Mouse (Mus musculus) yolk sac, embryonic 10.5 days (tissue): ENCODE results near the gene F3.
"Not testable (repeated sequence)": the region's sequence is repeated elsewhere in the genome, so short reads cannot be mapped to it uniquely, and the experiment has no call there.

ENCODE experiments used
- DNase-seq: peaks from one replicate; pipeline ENCODE4 v3.0.0-alpha.2; 2017; ENCODE audit warnings: low spot score

Gene F3

GRCm38 (mm10) chr3:121739489-121740213 lies 16.3 kb downstream of the F3 start:
- no peak for DNase-seq

DNA sequence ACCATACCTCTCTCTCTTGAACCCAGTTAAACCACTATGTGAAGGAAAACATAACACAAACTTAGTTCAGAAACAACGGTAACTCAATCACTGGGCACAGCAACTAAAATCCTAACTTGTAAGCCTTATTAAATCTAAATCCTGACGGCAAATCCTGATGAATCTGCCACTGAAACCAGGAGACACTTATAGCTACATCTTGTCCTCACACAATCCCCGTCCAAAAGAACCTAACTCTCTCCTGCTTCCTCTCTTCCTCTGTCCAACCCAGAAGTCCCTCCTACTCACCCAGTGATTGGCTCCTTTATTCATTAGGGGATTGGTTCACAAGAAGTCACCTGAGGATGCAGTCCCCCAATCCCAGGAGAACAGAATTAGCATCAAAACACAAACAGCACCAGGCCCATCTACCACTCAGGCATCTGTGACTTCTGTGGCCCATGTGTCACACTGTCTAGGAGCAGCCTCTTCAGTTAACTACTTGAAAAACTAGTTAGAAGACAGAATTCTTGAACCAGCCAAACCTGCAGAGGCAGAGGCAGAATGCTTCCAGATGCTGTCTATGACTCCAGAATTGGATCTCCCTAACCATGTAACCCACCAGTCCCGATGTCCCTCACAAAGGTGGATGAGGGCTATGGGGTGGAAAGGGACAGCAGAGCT lies 18.0 kb downstream of the F3 start:
- DNase-seq, result not testable (repeated sequence)

DNA sequence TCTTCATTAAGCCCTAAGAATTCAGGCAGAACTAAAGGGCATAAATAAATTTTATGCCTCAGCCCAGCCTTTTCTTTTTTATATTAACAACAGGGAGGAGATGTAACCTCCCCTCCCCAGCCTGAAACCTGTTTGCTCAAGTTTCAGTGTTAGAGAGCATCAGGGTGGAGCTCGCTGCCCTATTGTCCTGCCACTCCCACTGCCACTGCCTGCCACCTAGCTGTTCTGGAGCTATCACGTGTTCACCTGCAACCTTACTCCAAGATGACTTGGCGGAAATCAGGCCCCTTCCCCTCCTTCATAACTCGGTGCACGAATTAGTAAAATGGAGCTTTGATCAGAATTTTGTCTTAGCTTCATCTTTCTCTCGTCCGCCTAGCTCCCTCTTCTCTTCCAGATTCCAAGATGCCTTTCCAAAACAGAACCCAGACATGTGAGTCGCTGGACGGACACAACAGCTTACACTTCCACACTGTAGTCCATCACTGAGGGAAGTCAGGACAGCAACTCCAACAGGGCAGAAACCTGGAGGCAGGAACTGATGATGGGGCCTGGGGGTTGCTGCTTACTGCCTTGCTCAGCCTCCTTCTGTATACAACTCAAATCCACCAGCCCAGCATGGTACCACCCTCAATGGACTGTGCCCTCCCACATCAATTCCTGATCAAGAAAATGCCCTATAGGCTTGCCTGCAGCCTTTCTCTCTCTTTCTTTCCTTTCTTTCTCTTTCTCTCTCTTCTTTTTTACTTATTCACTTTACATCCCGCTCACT lies 31.2 kb downstream of the F3 start:
- DNase-seq, result not testable (repeated sequence)

- DNase-seq, result no peak
These were observed 31.8 kb downstream of the F3 start for GRCm38 (mm10) chr3:121755152-121755551.

- DNase-seq, result peak; percentile 27
These were observed 35.0 kb downstream of the F3 start for GRCm38 (mm10) chr3:121758373-121758772.

- DNase-seq, result no peak
These were observed 38.9 kb downstream of the F3 start for GRCm38 (mm10) chr3:121762056-121762852.

- DNase-seq, result no peak
These were observed 42.7 kb downstream of the F3 start for GRCm38 (mm10) chr3:121766048-121766447.

DNA sequence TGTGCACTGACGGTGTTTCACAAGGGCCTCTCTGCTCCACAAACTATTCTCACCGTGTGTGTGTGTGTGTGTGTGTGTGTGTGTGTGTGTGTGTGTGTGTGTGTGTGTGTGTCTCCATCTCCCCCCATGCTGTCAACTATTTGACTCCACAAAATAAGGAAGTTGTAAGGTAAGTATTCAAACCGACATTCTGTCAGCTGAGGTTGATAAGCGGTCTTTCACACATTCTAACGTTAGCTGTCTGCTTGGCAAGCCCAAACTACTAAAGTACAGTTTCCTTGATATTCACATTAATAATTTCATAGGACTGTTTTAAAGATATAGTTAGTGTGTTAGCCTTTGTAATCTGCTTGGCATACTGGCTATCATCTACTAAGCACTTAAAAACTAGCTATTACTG lies 43.5 kb downstream of the F3 start:
- no peak for DNase-seq

- no peak for DNase-seq
These were observed 45.4 kb downstream of the F3 start for GRCm38 (mm10) chr3:121768770-121769169.

DNA sequence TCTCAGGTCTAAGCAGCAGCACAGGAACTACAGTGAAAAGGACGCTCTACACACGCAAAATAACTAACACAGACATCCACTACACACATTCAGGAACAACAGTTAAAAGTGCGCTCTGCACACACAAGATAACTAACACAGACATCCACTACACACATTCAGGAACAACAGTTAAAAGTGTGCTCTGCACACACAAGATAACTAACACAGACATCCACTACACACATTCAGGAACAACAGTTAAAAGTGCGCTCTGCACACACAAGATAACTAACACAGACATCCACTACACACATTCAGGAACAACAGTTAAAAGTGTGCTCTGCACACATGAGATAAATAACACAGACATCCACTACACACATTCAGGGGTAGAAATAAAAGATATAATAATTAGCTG lies 50.0 kb downstream of the F3 start:
- not testable (repeated sequence) for DNase-seq

- DNase-seq, result peak; percentile 37
These were observed 54.6 kb downstream of the F3 start for GRCm38 (mm10) chr3:121777943-121778342.

GRCm38 (mm10) chr3:121783020-121783419 lies 59.7 kb downstream of the F3 start:
- DNase-seq, result no peak
